Mouse (Mus musculus) brain, embryonic 14.5 days (tissue): Measurements from ENCODE around the gene Rilp. TPM values are rescaled to one million over a fixed set of nuclear protein-coding genes. Genes with fewer than 3 reads are reported as not detected.
A peak's percentile ranks its signal among the peaks of the same experiment; 100 is the strongest.

Experiments
- DNase-seq: peaks from one replicate; pipeline ENCODE4 v3.0.0-alpha.2; 2011; ENCODE audit warnings: low read depth
- CTCF ChIP-seq: fragments of 200-500 bp; IDR thresholded peaks from 2 replicates; pipeline ENCODE4 v1.5.1; 2012; ENCODE audit warnings: inconsistent platforms, mild to moderate bottlenecking, moderate library complexity, borderline replicate concordance; ENCODE audit not compliant: insufficient read depth, insufficient read length; ENCODE audit errors: extremely low read depth
- POLR2A ChIP-seq: fragments of 200-500 bp; IDR thresholded peaks from 2 replicates; pipeline ENCODE4 v1.6.1; 2012; ENCODE audit warnings: mild to moderate bottlenecking, inconsistent platforms, borderline replicate concordance; ENCODE audit not compliant: poor library complexity, insufficient read depth, insufficient read length, severe bottlenecking; ENCODE audit errors: extremely low read depth
- polyA plus RNA-seq: library from polyadenylated mRNA; depleted of rRNA; stranded (reverse); fragments of >200 nt; gene quantifications from 2 replicates; pipeline ENCODE4 v1.2.3, GENCODE M21; 2012

Rilp gene
- polyA plus RNA-seq, 1 experiment = 1.5 TPM

DNA sequence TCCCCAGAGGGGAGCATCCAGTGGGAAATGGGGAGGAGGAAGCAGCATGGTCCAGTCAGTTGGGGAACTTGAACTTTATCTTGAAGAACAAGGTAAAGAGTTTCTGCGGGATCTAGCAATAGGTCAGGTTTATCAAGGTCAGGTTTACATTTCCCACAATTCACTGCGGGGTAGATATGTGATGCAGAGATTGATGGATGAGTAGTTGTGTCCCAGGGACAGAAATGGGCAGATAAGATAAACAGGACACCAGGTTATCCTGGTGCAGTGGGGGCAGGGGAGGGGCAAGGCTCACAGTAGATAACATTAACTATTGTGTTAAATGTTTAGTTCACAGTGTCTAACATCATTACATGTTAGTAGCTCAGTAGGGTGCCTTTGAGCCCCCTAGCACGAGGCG, 19.9 kb downstream of the Rilp start:
- no peak for TF ChIP-seq POLR2A
- no peak for TF ChIP-seq CTCF
- DNase-seq = no peak

DNA sequence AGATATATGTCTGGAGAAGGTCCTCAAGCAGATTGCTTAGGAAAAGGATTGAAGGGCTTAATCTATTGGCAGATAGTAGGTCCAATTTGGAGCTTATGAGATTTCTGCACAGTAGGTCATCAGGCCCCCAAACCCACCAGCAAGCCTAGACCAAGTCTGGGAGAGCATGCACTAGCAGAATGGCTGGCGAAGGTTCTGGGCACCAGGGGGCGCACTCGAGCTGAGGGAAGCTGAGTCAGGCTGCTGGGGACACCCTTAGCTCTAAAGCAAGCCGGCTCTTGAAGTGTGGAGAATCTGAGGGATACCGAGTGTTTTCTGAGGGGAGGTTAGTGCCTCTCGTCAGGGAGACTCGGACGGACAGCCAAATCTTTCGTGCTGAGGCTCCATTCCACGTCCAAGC, 20.4 kb downstream of the Rilp start:
- peak; percentile 95 for DNase-seq
- TF ChIP-seq POLR2A = no peak
- TF ChIP-seq CTCF = peak; percentile 96

DNA sequence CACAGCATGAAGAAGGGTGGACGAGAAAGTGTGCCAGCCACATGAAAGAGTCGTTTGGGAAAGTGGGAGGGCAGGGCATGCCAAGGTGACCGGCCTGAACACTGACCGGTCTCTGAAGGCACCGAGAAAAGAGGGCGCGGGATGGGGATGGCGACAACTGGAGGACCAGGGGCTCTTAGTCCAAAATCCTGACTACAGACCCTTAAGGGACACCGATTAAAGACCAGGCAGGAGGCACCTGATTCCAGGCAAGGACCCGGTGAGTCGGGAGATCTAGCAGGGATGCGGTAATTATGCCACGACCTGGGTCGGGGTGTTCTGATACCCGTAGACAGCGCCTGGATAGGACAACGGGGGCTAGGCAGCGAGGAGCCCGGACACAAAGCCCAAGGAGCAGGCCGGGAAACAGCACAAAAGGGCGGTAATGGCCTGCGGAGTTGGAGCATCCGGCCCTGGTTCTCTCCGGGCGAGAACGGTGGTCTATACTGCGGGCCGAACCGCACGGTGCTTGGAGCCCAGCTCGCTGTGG, 21.0 kb downstream of the Rilp start:
- no peak for TF ChIP-seq CTCF
- no peak for TF ChIP-seq POLR2A
- no peak for DNase-seq

DNA sequence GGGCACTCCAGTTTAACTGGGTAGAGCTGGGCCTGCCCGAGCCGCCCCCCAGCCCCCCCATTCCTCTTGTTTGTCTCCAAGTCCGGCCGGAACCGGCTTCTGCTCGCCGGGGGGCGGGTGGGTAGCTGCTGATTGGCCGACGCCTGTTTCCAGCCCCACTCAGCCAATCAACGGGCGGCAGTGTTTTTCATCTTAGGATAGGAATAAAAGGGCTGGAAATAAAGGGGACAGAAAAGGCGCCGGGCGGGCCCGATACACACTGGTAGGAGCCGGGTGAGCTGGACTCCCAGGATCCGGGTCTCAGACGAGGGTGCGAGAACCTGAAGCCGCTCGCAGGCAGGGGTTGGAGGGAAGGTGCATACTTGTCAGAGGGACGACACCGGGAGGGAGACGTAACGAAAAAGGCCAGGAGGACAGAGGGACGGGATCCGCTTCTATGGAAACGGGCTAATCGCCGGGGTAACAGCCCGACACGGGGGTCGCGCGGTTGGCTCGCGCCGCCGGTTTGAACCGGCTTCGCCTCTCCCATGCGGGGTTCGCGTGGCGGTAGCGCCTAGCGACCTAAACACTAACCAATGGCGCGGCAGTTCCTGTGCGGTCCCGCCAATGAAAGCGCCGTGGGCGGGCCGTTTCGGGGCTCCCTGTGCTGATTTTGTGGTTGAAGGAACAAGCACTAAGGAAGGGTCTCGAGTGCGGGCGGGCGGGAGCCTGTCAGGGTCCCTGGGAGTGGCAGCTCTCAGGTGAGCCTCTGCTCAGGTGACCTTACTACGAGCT, 21.8 kb downstream of the Rilp start, which contains the start of gene Slc43a2:
Gene Slc43a2 (plus strand): TSS at position 226 of the 774 bp plus-strand sequence.
- peak; percentile 100 for DNase-seq
- peak; percentile 36; the same call in 1 of the 2 replicates for TF ChIP-seq POLR2A
- TF ChIP-seq CTCF = no peak

DNA sequence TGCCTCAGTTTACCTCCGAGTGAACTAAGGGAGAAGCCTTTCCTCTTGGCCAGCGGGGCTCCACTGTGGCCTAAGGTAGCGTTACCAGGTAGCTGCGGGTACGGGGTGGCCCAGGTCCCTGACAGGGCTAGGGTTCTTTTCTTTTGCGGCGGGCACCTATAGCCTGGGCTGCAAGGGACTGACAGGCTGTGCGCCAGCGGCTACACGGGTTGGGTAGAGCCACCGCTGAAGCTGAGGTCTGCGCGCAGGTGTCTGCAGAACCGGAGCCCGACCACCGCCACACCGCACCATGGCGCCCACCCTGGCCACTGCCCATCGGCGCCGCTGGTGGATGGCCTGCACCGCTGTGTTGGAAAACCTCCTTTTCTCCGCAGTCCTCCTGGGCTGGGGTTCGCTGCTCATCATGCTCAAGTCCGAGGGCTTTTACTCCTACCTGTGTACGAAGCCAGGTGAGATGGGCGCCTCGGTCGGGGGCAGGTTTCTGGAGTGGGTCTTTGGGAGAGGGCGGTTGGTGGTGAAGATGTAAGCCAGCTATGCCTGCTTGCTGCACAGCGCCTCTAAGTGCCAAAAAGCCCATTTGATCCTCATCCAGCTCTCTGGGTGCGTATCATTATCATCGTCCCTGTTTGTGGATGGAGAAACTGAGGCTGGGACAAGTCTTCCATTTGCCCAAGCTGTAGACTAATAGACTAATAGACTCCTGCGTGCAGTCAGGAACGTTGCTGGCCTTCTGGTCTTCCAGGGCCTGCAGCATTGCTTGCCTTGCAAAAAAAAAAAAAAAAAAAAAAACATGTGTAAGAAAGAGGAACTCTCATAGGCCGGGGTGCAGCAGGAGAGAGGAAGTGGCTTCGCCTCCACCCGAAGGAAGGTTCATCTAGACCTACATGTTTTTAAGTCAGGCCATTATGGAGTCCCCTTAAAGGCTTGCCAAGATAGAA, 22.7 kb downstream of the Rilp start:
- TF ChIP-seq POLR2A = 0 out of 2 replicates have a peak, but pooled peaks have one; percentile 6
- no peak for TF ChIP-seq CTCF

DNA sequence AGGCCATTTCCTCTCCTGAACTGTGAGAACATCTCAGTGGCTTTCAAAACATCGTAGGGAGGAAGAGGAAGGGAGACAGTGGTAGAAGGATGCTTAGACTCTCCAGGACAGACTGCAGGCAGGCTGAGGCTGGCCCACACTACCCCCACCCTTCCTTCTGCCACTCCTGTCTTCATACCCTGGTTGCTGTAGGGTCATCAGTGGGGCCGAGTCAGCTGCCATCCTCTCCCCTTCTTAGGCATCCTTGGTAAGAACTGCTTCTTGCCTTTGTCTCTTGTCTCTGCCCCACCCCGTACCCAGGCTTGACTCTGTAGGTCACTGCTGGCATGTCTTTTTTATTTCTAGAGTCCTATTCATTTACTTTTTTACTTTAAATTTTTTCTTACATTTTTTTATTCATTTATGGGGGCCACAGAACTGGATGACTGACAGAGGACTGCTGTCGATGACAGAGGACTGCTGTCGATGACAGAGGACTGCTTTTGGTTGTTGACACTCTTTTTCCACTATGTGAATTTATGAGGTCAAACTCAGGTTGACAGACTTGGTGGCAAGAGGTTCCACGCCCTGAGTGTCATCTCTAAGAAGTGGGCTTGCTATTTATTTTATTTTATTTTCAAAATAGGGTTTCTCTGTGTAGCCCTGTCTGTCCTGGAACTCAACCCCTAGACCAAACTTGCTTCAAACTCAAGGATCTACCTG, 23.6 kb downstream of the Rilp start:
- TF ChIP-seq POLR2A (no peak), CTCF (no peak)
- DNase-seq = no peak

More for the DNA sequence above, 22.7 kb downstream of the Rilp start:
- DNase-seq = peak; percentile 51

DNA sequence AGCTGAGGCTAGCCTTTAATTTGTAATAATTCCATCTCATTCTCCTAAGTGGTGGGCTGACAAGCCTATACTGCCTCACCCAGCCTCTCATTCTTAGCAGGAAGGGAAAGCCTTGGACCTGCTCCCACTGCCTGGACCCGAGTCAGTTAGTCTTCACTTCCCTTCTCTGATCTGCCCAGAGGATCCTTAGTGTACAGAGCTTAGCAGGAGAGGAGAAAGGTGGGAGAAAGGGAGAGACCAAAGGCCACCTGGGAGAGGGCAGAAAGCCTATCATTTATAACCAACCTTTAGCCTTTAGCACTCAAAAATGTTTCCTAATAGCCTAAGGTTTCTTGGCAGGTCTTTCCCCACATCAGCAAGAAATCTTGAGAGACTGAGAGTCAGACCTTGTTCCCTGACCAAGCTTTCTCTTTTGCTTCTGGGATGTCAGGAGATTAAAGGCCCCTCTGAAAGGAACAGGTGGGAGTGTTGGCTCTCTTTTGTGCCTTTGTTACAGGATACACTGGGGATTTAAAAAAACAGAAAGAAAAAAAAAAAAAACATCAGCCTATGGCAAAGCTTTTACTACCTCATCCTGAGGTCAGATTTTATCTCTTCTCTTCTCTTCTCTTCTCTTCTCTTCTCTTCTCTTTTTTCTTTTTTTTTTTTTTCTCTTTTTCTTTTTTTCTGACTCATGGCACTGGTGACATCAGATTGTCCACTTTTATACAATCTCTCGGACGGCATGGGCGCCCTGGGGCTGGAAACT, 24.6 kb downstream of the Rilp start:
- TF ChIP-seq CTCF (no peak), POLR2A (no peak)
- no peak for DNase-seq

DNA sequence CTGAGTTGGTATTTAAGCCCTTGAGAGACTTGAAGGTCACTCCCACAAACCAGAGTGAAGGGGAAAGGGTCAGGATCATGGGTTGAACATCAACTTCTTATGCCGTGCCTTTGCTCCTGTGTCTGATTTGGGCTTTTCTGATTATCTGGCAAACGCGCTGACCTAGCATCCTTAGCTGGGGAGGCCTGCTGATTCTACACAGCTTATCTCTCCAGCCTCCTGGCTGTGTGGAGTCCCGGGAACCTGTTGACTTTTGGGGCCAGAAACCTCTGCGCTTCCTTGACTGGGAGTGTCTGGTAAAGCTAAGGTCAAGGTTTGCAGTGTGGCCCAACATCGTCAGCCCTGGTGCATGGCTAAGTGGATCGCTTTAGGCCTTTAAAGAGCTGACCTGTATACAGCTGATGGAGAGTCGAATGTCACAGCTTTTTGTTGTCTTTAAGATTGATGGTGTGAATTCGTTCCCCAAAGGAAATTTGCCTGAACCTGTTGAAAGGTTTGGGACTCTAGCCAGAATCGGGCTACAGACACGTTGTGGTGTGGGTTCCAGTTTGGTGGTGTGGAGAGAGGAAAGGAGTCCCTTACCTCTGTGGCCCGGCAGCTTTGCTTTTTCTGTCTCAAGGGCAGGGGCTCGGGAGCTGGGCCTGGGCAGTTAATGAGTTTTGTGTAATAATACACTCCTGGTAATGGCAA, 25.4 kb downstream of the Rilp start:
- TF ChIP-seq POLR2A = no peak
- no peak for TF ChIP-seq CTCF
- DNase-seq = no peak

DNA sequence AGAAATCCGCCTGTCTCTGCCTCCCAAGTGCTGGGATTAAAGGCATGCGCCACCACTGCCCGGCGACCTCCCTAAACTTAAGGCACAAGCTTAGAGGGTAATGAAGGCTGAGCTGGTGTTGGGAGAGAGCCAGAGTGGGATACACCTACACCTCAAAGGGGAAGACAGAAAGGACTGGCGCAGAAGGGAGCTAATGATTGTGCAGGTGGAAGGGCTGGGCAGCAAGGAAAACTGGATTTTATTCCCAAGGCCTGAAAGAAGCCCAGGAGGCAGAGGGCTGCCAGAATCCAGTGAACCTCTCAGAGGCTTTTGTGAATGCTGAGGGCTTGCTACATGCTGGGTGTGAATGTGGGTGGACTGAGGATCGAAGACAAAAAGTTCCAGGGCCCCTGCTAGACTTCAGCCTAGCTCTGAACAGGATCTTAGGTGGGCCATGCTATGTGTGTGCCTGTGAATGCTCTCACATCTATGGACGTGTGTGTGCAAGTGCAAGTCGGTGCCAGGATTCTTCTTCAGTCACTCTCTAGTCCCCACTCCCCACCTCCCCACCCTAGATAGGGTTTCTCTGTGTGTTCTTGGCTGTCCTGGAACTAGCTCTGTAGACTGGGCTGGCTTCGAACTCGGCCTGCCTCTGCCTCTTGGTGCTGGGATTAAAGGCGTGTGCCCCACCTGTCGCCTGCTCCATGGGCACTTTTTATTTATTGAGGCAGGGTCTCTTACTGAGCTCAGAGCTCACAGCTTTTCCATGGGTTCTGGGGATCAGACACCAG, 26.5 kb downstream of the Rilp start:
- DNase-seq = no peak
- no peak for TF ChIP-seq POLR2A
- TF ChIP-seq CTCF = no peak
